Mouse (Mus musculus) 416B (cell line): ENCODE results near the gene Irf2.

Experiments
- DNase-seq: peaks from one replicate; pipeline ENCODE4 v3.0.0; 2011; ENCODE audit warnings: low read depth

Gene Irf2

GRCm38 (mm10) chr8:46801153-46801684 is 61.7 kb downstream of the Irf2 start:
- DNase-seq = no peak

GRCm38 (mm10) chr8:46802009-46802408 is 62.5 kb downstream of the Irf2 start:
- no peak for DNase-seq

GRCm38 (mm10) chr8:46804721-46805120 is 65.2 kb downstream of the Irf2 start:
- DNase-seq = no peak

- peak; percentile 91 for DNase-seq
Measured at GRCm38 (mm10) chr8:46811021-46811622, 71.6 kb downstream of the Irf2 start.

- peak; percentile 33 for DNase-seq
Measured at GRCm38 (mm10) chr8:46811944-46812343, 72.4 kb downstream of the Irf2 start.

- DNase-seq = no peak
Measured at GRCm38 (mm10) chr8:46812966-46813365, 73.4 kb downstream of the Irf2 start.

GRCm38 (mm10) chr8:46818106-46818989 is 78.8 kb downstream of the Irf2 start:
- DNase-seq = peak; percentile 22

GRCm38 (mm10) chr8:46818990-46819288 is 79.4 kb downstream of the Irf2 start:
- DNase-seq = peak; percentile 25

- DNase-seq = no peak
Measured at GRCm38 (mm10) chr8:46828734-46829413, 89.3 kb downstream of the Irf2 start.

- no peak for DNase-seq
Measured at GRCm38 (mm10) chr8:46829414-46830111, 90.0 kb downstream of the Irf2 start.

GRCm38 (mm10) chr8:46830112-46830855 is 90.8 kb downstream of the Irf2 start:
- no peak for DNase-seq

GRCm38 (mm10) chr8:46831916-46832315 is 92.4 kb downstream of the Irf2 start:
- DNase-seq = no peak

GRCm38 (mm10) chr8:46832399-46832798 is 92.9 kb downstream of the Irf2 start:
- DNase-seq = no peak

GRCm38 (mm10) chr8:46833763-46834162 is 94.2 kb downstream of the Irf2 start:
- no peak for DNase-seq

GRCm38 (mm10) chr8:46834440-46834839 is 94.9 kb downstream of the Irf2 start:
- no peak for DNase-seq

GRCm38 (mm10) chr8:46836011-46836652 is 96.6 kb downstream of the Irf2 start:
- DNase-seq = no peak

- no peak for DNase-seq
Measured at GRCm38 (mm10) chr8:46836949-46837348, 97.4 kb downstream of the Irf2 start.

GRCm38 (mm10) chr8:46838052-46838451 is 98.5 kb downstream of the Irf2 start:
- no peak for DNase-seq

GRCm38 (mm10) chr8:46840390-46840789 is 100.9 kb downstream of the Irf2 start:
- no peak for DNase-seq

- no peak for DNase-seq
Measured at GRCm38 (mm10) chr8:46840791-46841190, 101.3 kb downstream of the Irf2 start.

GRCm38 (mm10) chr8:46842676-46843181 is 103.2 kb downstream of the Irf2 start:
- DNase-seq = no peak
